Mouse (Mus musculus) embryonic facial prominence, embryonic 10.5 days (tissue): Measurements from ENCODE around the gene Arid1b. TPM values are rescaled to one million over a fixed set of nuclear protein-coding genes. Genes with fewer than 3 reads are reported as not detected.
"Not testable (repeated sequence)": the region's sequence is repeated elsewhere in the genome, so short reads cannot be mapped to it uniquely, and the experiment has no call there.

Experiments used
- DNase-seq: peaks from one replicate; pipeline ENCODE4 v3.0.0-alpha.2; 2017; ENCODE audit warnings: low spot score
- H3K27ac ChIP-seq: fragments of 300-500 bp; sonication (generic); replicated peaks from 2 replicates; pipeline ENCODE4 v1.5.1; 2016; ENCODE audit warnings: mild to moderate bottlenecking
- H3K27me3 ChIP-seq: fragments of 300-500 bp; sonication (generic); replicated peaks from 2 replicates; pipeline ENCODE4 v1.6.1; 2016; ENCODE audit warnings: low read depth, mild to moderate bottlenecking; ENCODE audit not compliant: poor library complexity, severe bottlenecking
- H3K36me3 ChIP-seq: fragments of 300-500 bp; sonication (generic); replicated peaks from 2 replicates; pipeline ENCODE4 v1.6.1; 2016; ENCODE audit warnings: mild to moderate bottlenecking, moderate library complexity
- H3K4me1 ChIP-seq: fragments of 300-500 bp; sonication (generic); 2 replicates; pipeline ENCODE4 v1.6.1; 2016
- H3K4me3 ChIP-seq: fragments of 300-500 bp; sonication (generic); 2 replicates; pipeline ENCODE4 v1.5.1; 2016; ENCODE audit warnings: mild to moderate bottlenecking, moderate library complexity
- H3K9me3 ChIP-seq: fragments of 300-500 bp; sonication (generic); 2 replicates; pipeline ENCODE4 v1.6.1; 2016; ENCODE audit warnings: mild to moderate bottlenecking
- WGBS: fragments of 180-500 bp; shearing (Covaris S2); methylation state at CpG from one replicate; pipeline ENCODE4 v1.1.7; 2016; 5-methylcytosine and 5-hydroxymethylcytosine counted together
- polyA plus RNA-seq: library from polyadenylated mRNA; unstranded; fragments of >200 nt; fragmentation: Nextera tagmentation; extraction: Ambion mirVana; gene quantifications from 2 replicates; pipeline ENCODE4 v1.2.1, GENCODE M21; 2016

Gene Arid1b
- polyA plus RNA-seq, 1 experiment from 2014 or later = 12.4 TPM

DNA sequence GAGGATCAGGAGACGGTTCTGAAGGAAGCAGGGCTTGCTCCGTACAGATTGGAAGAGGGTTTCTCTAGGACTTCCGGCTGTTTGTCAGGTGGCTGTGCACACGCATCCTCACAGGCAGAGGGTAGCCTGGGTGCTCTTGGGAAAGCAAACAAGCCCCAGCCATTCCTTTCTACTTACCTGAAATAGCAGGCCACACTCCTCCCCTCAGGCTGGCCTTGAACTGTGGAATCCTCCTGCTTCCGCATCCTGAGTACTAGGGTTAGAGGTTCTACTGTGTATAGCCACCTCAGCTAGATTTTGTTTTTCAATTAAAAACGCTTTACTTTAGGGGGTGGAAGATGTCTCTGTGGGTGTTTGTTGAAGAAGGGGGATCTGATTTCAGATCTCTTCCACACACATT lies 90.9 kb downstream of the Arid1b start:
- WGBS = 70% methylated on average over 6 of the region's 6 CpGs

DNA sequence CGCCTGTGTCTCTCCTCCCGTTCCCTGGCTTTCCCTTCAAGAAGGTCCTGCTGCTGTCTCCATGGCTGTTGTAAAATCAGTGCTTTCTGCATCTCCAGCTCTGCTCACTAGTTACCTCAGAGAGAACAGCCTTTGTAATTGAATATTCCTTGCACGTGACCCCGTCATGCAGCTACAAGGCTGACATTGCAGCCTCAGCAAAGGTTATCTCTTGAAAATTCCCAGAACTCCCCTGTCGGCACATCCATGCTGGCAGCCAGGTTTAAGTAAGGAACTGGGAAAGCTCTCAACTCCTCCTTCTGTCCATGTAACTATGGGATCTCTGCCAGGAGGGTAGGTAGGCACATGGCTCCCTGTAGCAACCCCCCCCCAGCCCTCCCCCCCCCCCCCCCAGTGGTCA lies 91.8 kb downstream of the Arid1b start:
- Histone ChIP-seq H3K9me3 (no peaks in the 10 kb centered on the region), H3K27me3 (no peaks in the 10 kb centered on the region), H3K36me3 (no peaks in the 10 kb centered on the region), H3K4me3 (no peak overlapping the region), H3K4me1 (peaks cover 81% of the 10 kb centered on the region), H3K27ac (no peak overlapping the region)
- WGBS = 72% methylated on average over 5 of the region's 5 CpGs
- no peak for DNase-seq

More for the DNA sequence above, 90.9 kb downstream of the Arid1b start:
- H3K9me3 ChIP-seq = no peaks in the 10 kb centered on the region
- no peak for DNase-seq
- no peaks in the 10 kb centered on the region for H3K36me3 ChIP-seq
- no peak overlapping the region for H3K27ac ChIP-seq
- H3K27me3 ChIP-seq = no peaks in the 10 kb centered on the region
- H3K4me3 ChIP-seq = no peak overlapping the region
- H3K4me1 ChIP-seq = peaks cover 85% of the 10 kb centered on the region

DNA sequence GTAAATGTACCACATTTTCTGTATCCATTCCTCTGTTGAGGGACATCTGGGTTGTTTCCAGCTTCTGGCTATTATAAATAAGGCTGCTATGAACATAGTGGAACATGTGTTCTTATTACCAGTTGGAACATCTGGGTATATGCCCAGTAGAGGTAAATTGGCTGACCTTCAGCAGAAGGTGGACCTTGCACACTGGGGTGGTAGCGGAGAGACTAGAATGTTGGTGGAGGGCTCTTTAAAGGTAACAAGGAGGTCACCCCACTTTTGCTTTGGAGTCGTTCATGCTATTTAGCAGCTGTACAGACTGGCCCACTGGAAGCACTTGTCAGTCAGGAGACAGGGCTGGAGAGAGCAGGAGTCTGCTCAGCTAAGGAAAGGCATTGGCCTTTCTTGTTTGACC lies 94.1 kb downstream of the Arid1b start:
- H3K4me3 ChIP-seq, H3K9me3 ChIP-seq, H3K27ac ChIP-seq, DNase-seq, H3K27me3 ChIP-seq: not testable (repeated sequence)
- Histone ChIP-seq H3K4me1 (peaks cover 78% of the 10 kb centered on the region), H3K36me3 (peaks cover 19% of the 10 kb centered on the region)
- WGBS = 76% methylated on average over 2 of the region's 2 CpGs

DNA sequence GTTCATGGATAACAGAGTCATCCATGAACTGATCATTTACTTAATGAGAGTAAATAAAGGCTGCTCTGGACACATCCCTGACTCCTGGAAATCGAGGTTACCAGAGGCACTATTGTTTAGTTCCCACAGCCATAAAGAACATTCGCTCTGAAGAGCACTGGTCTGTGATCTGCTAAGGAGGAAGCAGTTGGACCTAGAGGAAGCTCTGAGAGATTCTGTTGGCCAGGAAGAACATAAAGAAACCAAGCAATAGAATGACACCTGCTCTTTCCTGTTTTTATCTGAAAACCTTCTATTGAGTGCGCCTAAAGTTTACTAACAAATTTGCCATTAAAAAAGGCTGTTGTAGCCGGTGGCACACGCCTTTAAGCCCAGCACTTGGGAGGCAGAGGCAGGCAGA lies 94.7 kb downstream of the Arid1b start:
- no peaks in the 10 kb centered on the region for H3K9me3 ChIP-seq
- peaks cover 72% of the 10 kb centered on the region for H3K4me1 ChIP-seq
- no peaks in the 10 kb centered on the region for H3K27me3 ChIP-seq
- no peak for DNase-seq
- 76% methylated on average over 5 of the region's 5 CpGs for WGBS
- no peak overlapping the region for H3K4me3 ChIP-seq
- no peak overlapping the region for H3K27ac ChIP-seq
- peaks cover 19% of the 10 kb centered on the region for H3K36me3 ChIP-seq

DNA sequence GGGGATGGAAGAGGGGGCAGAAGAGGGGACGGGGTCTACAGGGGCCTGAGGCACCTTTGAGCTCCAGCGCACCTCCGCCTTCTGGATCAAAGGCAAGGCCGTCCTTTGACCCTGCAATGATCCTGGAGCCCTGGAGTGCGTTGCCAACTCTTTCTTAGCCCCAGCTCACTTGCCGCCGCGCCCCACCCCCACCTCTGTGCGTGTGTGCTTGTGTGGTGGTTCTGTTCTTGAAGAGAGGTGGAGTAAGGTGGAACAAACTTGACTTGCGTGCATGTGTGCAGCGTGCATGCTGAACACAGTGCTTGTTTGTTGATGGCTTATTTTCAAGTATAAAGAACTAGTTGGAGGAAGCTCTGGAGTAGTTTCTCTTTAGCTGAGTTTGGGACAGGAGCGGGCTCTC lies 95.4 kb downstream of the Arid1b start:
- Histone ChIP-seq H3K4me3 (no peak overlapping the region), H3K9me3 (no peaks in the 10 kb centered on the region), H3K4me1 (peaks cover 65% of the 10 kb centered on the region), H3K36me3 (peaks cover 19% of the 10 kb centered on the region), H3K27me3 (no peaks in the 10 kb centered on the region), H3K27ac (0 out of 2 replicates have a peak overlapping the region, but pooled peaks have one; percentile 10)
- DNase-seq = peak; percentile 52
- 16% methylated on average over 12 of the region's 12 CpGs for WGBS

DNA sequence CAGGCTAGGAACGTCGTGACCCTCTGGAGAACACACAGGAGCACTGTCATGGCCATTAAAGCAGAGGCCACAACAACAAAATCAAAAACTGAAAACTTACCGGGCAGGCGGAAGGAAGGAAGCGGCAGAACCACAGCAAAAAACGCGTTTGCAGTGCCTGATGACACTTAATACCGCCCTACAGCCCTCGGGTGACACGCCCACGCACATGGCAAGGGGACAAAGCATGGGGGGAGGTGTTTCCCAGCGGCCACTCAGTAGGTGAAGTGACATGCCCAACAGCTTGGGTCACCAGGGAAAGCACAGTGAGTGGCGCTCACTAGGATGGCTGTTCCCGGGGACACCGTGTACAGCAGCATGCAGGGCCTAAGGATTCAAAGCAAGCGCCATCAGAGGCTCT lies 97.4 kb downstream of the Arid1b start:
- WGBS = 85% methylated on average over 16 of the region's 16 CpGs
- no peak overlapping the region for H3K4me3 ChIP-seq
- no peaks in the 10 kb centered on the region for H3K9me3 ChIP-seq
- peak overlapping the region; percentile 37; the same call in 1 of the 2 replicates for H3K27ac ChIP-seq
- H3K36me3 ChIP-seq = peaks cover 19% of the 10 kb centered on the region
- no peak for DNase-seq
- H3K4me1 ChIP-seq = peaks cover 60% of the 10 kb centered on the region
- no peaks in the 10 kb centered on the region for H3K27me3 ChIP-seq

DNA sequence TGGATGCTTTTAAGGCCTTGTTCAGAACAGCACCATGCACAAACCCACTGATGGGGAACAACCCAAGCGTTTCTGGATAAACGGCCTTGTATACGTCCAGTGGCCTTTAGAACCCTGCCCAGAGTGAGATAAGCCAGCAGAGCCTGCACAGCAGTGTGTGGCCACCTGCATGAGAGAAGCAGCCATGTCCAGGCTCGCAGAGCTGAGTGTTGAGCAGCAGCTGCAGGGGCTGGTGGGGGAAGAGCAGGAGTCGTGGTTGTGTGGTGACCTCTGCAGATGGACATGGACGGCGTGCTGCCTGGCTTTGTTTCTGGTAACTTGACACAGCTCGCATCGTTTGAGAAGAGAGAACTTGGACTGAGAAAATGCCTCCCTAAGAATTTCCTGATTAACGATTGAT lies 97.8 kb downstream of the Arid1b start:
- no peak for DNase-seq
- peak overlapping the region; percentile 37; the same call in 1 of the 2 replicates for H3K27ac ChIP-seq
- WGBS = 67% methylated on average over 10 of the region's 10 CpGs
- no peaks in the 10 kb centered on the region for H3K9me3 ChIP-seq
- H3K4me1 ChIP-seq = peaks cover 60% of the 10 kb centered on the region
- H3K27me3 ChIP-seq = no peaks in the 10 kb centered on the region
- H3K36me3 ChIP-seq = peaks cover 19% of the 10 kb centered on the region
- H3K4me3 ChIP-seq = no peak overlapping the region

DNA sequence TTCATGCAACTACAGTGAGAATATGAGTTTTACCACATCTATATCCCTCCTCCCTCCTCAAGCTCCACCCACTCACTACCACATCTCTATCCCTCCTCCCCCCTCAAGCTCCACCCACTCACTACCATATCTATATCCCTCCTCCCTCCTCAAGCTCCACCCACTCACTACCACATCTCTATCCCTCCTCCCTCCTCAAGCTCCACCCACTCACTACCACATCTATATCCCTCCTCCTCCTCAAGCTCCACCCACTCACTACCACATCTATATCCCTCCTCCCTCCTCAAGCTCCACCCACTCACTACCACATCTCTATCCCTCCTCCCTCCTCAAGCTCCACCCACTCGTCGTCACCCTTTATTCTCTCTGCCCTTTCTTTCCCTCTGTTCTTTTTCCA lies 99.2 kb downstream of the Arid1b start:
- not testable (repeated sequence) for DNase-seq

DNA sequence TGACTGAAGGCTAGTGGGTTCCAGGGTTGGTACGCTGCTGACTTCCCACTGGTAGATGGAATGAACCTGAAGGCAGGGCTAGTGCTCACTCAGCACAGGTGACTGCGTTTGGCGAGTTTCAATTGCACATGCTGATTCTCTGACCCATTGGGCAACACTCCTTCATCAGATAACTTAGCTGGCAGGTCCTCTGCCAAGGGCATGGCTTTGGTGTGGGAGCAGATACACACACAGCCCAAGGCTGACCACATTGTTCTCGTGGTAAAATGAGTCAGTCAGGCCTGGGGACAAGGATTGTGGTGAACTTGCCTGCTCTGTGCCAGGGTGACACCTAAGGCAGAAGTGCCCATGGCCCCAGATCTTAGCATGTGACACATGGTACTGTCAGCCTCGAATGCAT lies 100.5 kb downstream of the Arid1b start:
- Histone ChIP-seq H3K9me3 (no peaks in the 10 kb centered on the region), H3K27ac (no peak overlapping the region), H3K4me3 (no peak overlapping the region), H3K4me1 (peaks cover 76% of the 10 kb centered on the region), H3K27me3 (no peaks in the 10 kb centered on the region), H3K36me3 (peaks cover 36% of the 10 kb centered on the region)
- DNase-seq = no peak
- WGBS = 89% methylated on average over 5 of the region's 5 CpGs

More for the DNA sequence above, 99.2 kb downstream of the Arid1b start:
- not testable (repeated sequence) for H3K27me3 ChIP-seq, H3K27ac ChIP-seq, H3K4me3 ChIP-seq, H3K9me3 ChIP-seq
- Histone ChIP-seq H3K4me1 (peaks cover 73% of the 10 kb centered on the region), H3K36me3 (peaks cover 28% of the 10 kb centered on the region)
- WGBS = 66% methylated on average over 2 of the region's 2 CpGs

DNA sequence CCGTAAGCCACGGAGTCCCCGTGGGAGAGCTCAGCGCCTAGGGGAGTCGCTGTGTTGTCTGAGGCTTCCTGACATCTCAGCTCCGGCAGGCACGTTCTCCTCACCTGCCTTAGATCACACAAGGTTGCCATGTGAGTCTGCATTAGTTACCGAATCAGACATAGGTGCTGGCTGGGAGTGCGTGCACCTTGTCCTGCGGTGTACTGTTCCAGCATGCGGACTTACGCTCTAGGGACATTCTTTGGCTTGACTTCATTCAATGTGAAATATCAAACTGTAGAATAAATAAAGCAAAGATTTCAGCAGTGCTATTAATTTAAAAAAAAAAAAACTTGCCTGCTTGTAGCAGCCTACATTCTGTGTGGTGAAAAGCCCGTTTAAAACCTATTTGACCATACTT lies 101.6 kb downstream of the Arid1b start:
- peaks cover 69% of the 10 kb centered on the region for H3K4me1 ChIP-seq

DNA sequence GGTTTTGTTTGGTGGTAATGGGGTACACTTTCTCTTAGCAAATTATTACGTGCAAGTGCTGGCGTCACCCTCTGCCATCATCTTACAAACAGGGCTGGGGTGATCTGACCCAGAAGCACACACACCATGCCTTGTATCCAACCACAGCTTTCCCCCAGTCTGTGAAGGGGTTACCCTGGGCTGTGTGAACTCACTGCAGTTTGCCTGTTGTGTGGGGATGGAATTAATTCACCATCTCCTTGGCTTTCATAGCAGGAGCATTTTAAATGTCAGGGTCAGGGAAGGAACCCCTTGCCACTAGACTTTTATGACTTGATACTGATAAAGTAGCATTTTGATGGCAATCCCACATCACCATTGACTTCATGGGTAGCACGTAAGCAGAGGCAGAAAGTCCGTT lies 102.9 kb downstream of the Arid1b start:
- H3K27ac ChIP-seq = no peak overlapping the region
- H3K9me3 ChIP-seq = no peaks in the 10 kb centered on the region
- peaks cover 31% of the 10 kb centered on the region for H3K36me3 ChIP-seq
- H3K27me3 ChIP-seq = no peaks in the 10 kb centered on the region
- peaks cover 72% of the 10 kb centered on the region for H3K4me1 ChIP-seq
- WGBS = 86% methylated on average over 4 of the region's 4 CpGs
- no peak overlapping the region for H3K4me3 ChIP-seq
- DNase-seq = no peak

More for the DNA sequence above, 101.6 kb downstream of the Arid1b start:
- 92% methylated on average over 13 of the region's 13 CpGs for WGBS
- H3K27ac ChIP-seq = no peak overlapping the region
- no peaks in the 10 kb centered on the region for H3K9me3 ChIP-seq
- DNase-seq = no peak
- no peak overlapping the region for H3K4me3 ChIP-seq
- peaks cover 36% of the 10 kb centered on the region for H3K36me3 ChIP-seq
- H3K27me3 ChIP-seq = no peaks in the 10 kb centered on the region

DNA sequence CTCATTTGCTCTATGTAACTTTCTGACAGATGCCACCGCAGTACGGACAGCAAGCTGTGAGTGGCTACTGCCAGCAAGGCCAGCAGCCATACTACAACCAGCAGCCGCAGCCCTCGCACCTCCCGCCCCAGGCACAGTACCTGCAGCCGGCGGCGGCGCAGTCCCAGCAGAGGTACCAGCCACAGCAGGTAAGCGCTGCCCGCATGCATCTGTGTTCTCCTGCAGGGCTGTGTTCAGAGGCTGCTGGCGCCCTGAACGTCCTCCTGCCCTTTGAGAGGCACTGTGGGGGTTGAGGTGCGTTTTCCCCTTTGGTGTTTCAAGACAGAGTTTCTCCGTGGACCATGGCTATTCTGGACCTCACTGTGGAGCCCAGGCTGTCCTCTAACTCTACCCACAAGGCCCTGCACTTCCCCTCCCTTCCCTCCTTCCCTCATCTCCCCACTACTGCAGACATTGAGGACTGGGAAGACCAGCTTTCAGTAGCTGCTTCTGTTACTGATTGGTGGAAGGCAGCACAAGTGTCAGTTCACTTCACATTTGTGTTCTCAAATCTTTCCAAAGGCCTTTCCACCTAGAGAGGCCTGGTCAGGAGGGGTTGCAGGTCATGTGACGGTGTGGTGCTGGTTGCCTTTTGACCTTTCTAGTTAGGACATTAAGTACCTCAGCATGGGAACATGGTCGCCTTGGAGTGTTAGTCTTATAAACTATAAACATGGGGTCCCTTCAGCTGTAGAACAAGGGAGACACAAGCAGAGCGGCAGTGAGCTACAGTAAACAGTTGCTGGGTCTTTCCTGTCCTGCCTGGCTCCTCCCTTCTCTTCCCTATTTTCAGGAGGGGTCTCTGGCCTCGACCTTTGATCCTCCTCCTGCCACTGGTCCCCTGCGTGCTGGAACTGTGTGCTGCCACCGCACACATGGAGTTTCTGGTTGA lies 103.7 kb downstream of the Arid1b start:
- Histone ChIP-seq H3K27ac (no peak overlapping the region; the same call in 1 of the 2 replicates), H3K36me3 (peaks cover 23% of the 10 kb centered on the region; the same call in 1 of the 2 replicates), H3K4me1 (peaks cover 67% of the 10 kb centered on the region), H3K27me3 (no peaks in the 10 kb centered on the region), H3K4me3 (no peak overlapping the region), H3K9me3 (no peaks in the 10 kb centered on the region)
- DNase-seq = no peak
- WGBS = 64% methylated on average over 21 of the region's 21 CpGs

DNA sequence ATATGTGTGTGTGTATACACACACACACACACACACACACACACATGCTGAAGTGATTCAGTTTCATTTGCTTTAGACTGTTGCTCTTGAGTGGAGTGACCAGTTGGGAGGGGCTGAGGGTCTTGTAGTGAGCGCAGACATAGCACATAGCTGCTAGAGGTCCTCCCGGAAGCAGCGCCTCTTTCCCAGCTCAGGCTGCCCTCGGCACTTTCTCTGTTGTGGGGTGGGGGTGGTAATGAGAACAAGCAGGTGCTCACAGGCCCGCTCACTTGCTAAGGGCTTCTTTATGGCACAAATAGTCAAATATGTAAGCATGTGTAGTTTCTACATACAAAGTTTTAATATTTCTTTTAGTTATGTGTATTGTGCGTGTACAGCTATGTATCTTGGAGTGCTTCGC lies 104.6 kb downstream of the Arid1b start:
- Histone ChIP-seq H3K4me1 (peaks cover 64% of the 10 kb centered on the region), H3K4me3 (no peak overlapping the region), H3K27ac (no peak overlapping the region), H3K36me3 (peaks cover 21% of the 10 kb centered on the region; the same call in 1 of the 2 replicates), H3K27me3 (no peaks in the 10 kb centered on the region), H3K9me3 (no peaks in the 10 kb centered on the region)
- no peak for DNase-seq
- WGBS = 74% methylated on average over 7 of the region's 7 CpGs
